Mouse (Mus musculus) neural tube, embryonic 12.5 days (tissue): ENCODE measurements at regions not wholly inside any gene's neighbourhood (a gene's known extent, or its start where the extent isn't known, plus 50 kb on each side); places are given as distances from the start of the nearest gene placed in this dataset.
"Not testable (repeated sequence)": the region's sequence is repeated elsewhere in the genome, so short reads cannot be mapped to it uniquely, and the experiment has no call there.

Experiments
- ATAC-seq: fragments of 200-750 bp; cut with Nextera tagmentation; 2 replicates; pipeline ENCODE4 v1.8.0; 2017; ENCODE audit warnings: low read depth, mild to moderate bottlenecking, moderate TSS enrichment, moderate library complexity; ENCODE audit not compliant: low FRiP score
- H3K27ac ChIP-seq: fragments of 300-500 bp; sonication (generic); 2 replicates; pipeline ENCODE4 v1.5.1; 2016
- H3K27me3 ChIP-seq: fragments of 300-500 bp; sonication (generic); replicated peaks from 2 replicates; pipeline ENCODE4 v1.6.1; 2016; ENCODE audit warnings: mild to moderate bottlenecking
- H3K36me3 ChIP-seq: fragments of 300-500 bp; sonication (generic); 2 replicates; pipeline ENCODE4 v1.6.1; 2016; ENCODE audit warnings: mild to moderate bottlenecking
- H3K4me1 ChIP-seq: fragments of 300-500 bp; sonication (generic); 2 replicates; pipeline ENCODE4 v1.6.1; 2016
- H3K4me2 ChIP-seq: fragments of 300-500 bp; sonication (generic); replicated peaks from 2 replicates; pipeline ENCODE4 v1.6.1; 2016; ENCODE audit warnings: mild to moderate bottlenecking
- H3K4me3 ChIP-seq: fragments of 300-500 bp; sonication (generic); 2 replicates; pipeline ENCODE4 v1.5.1; 2016
- H3K9ac ChIP-seq: fragments of 300-500 bp; sonication (generic); 2 replicates; pipeline ENCODE4 v1.6.1; 2016; ENCODE audit warnings: mild to moderate bottlenecking
- H3K9me3 ChIP-seq: fragments of 300-500 bp; sonication (generic); 2 replicates; pipeline ENCODE4 v1.6.1; 2016; ENCODE audit warnings: mild to moderate bottlenecking
- WGBS: fragments of 180-500 bp; shearing (Covaris S2); methylation state at CpG from one replicate; pipeline ENCODE4 v1.1.7; 2016; 5-methylcytosine and 5-hydroxymethylcytosine counted together

- not testable (repeated sequence) for H3K36me3 ChIP-seq, H3K4me3 ChIP-seq, H3K9ac ChIP-seq, H3K4me1 ChIP-seq, ATAC-seq, H3K27ac ChIP-seq, H3K9me3 ChIP-seq, H3K4me2 ChIP-seq, H3K27me3 ChIP-seq
- 94% methylated on average over 2 of the region's 5 CpGs for WGBS
These were observed 112.3 kb downstream of the Nus1 start for GRCm38 (mm10) chr10:52529661-52530060.

GRCm38 (mm10) chr10:52530846-52531245, 113.5 kb downstream of the Nus1 start:
- no peaks in the 10 kb centered on the region for H3K9me3 ChIP-seq
- H3K27ac ChIP-seq = no peak overlapping the region
- no peak overlapping the region for H3K4me3 ChIP-seq
- no peak for ATAC-seq
- 62% methylated on average over 3 of the region's 3 CpGs for WGBS
- H3K36me3 ChIP-seq = no peaks in the 10 kb centered on the region
- H3K9ac ChIP-seq = no peak overlapping the region
- no peak overlapping the region for H3K4me2 ChIP-seq
- H3K27me3 ChIP-seq = no peaks in the 10 kb centered on the region
- no peaks in the 10 kb centered on the region for H3K4me1 ChIP-seq

GRCm38 (mm10) chr10:52533278-52533892, 116.0 kb downstream of the Nus1 start:
- H3K4me1 ChIP-seq = no peaks in the 10 kb centered on the region
- H3K9ac ChIP-seq = no peak overlapping the region
- no peak overlapping the region for H3K4me2 ChIP-seq
- no peaks in the 10 kb centered on the region for H3K9me3 ChIP-seq
- no peak for ATAC-seq
- H3K36me3 ChIP-seq = no peaks in the 10 kb centered on the region
- H3K27ac ChIP-seq = no peak overlapping the region
- 16% methylated on average over 2 of the region's 2 CpGs for WGBS
- no peak overlapping the region for H3K4me3 ChIP-seq
- no peaks in the 10 kb centered on the region for H3K27me3 ChIP-seq

- Histone ChIP-seq H3K36me3 (no peaks in the 10 kb centered on the region), H3K4me1 (no peaks in the 10 kb centered on the region), H3K27me3 (no peaks in the 10 kb centered on the region), H3K27ac (no peak overlapping the region), H3K9ac (no peak overlapping the region), H3K9me3 (no peaks in the 10 kb centered on the region), H3K4me3 (no peak overlapping the region), H3K4me2 (no peak overlapping the region)
- 57% methylated on average over 4 of the region's 4 CpGs for WGBS
- no peak for ATAC-seq
These were observed 116.5 kb downstream of the Nus1 start for GRCm38 (mm10) chr10:52533893-52534287.

- Histone ChIP-seq H3K27ac (no peak overlapping the region), H3K4me3 (no peak overlapping the region), H3K4me1 (no peaks in the 10 kb centered on the region), H3K36me3 (no peaks in the 10 kb centered on the region), H3K9me3 (no peaks in the 10 kb centered on the region), H3K9ac (no peak overlapping the region), H3K27me3 (no peaks in the 10 kb centered on the region), H3K4me2 (no peak overlapping the region)
- WGBS = 87% methylated on average over 28 of the region's 28 CpGs
- no peak for ATAC-seq
These were observed 128.2 kb downstream of the Nus1 start for GRCm38 (mm10) chr10:52545566-52545965.

GRCm38 (mm10) chr10:52577383-52577782, 113.0 kb upstream of the Slc35f1 start:
- Histone ChIP-seq H3K27me3 (no peaks in the 10 kb centered on the region), H3K9me3 (no peaks in the 10 kb centered on the region), H3K4me3 (no peak overlapping the region), H3K27ac (no peak overlapping the region), H3K4me1 (no peaks in the 10 kb centered on the region), H3K36me3 (no peaks in the 10 kb centered on the region), H3K4me2 (no peak overlapping the region), H3K9ac (no peak overlapping the region)
- 65% methylated on average over 6 of the region's 6 CpGs for WGBS
- ATAC-seq = no peak

- Histone ChIP-seq H3K9ac (no peak overlapping the region), H3K4me1 (no peaks in the 10 kb centered on the region), H3K27me3 (no peaks in the 10 kb centered on the region), H3K4me3 (no peak overlapping the region), H3K36me3 (no peaks in the 10 kb centered on the region), H3K9me3 (no peaks in the 10 kb centered on the region), H3K27ac (no peak overlapping the region), H3K4me2 (no peak overlapping the region)
- WGBS = 72% methylated on average over 3 of the region's 3 CpGs
- ATAC-seq = peak; percentile 56; the same call in 1 of the 2 replicates
These were observed 112.5 kb upstream of the Slc35f1 start for GRCm38 (mm10) chr10:52577795-52578194.

GRCm38 (mm10) chr10:52578238-52578832, 112.0 kb upstream of the Slc35f1 start:
- Histone ChIP-seq H3K27ac (no peak overlapping the region), H3K4me3 (no peak overlapping the region), H3K36me3 (no peaks in the 10 kb centered on the region), H3K4me2 (no peak overlapping the region), H3K9me3 (no peaks in the 10 kb centered on the region), H3K27me3 (no peaks in the 10 kb centered on the region), H3K4me1 (no peaks in the 10 kb centered on the region), H3K9ac (no peak overlapping the region)
- ATAC-seq = peak; percentile 48; the same call in 1 of the 2 replicates
- WGBS = 79% methylated on average over 3 of the region's 3 CpGs

- 96% methylated on average over 12 of the region's 12 CpGs for WGBS
These were observed 96.6 kb upstream of the Slc35f1 start for GRCm38 (mm10) chr10:52593780-52594179.

More at GRCm38 (mm10) chr10:52593780-52594179, 96.6 kb upstream of the Slc35f1 start:
- no peak overlapping the region for H3K4me3 ChIP-seq
- ATAC-seq = no peak
- no peak overlapping the region for H3K27ac ChIP-seq
- H3K9ac ChIP-seq = no peak overlapping the region
- no peaks in the 10 kb centered on the region for H3K27me3 ChIP-seq
- no peaks in the 10 kb centered on the region for H3K4me1 ChIP-seq
- no peaks in the 10 kb centered on the region for H3K36me3 ChIP-seq
- H3K9me3 ChIP-seq = no peaks in the 10 kb centered on the region
- H3K4me2 ChIP-seq = no peak overlapping the region
